Mouse (Mus musculus) hindbrain, embryonic 11.5 days (tissue): ENCODE measurements around the gene Pde6d. TPM values are rescaled to one million over a fixed set of nuclear protein-coding genes. Genes with fewer than 3 reads are reported as not detected.

Experiments used
- ATAC-seq: fragments of 200-750 bp; cut with Nextera tagmentation; 2 replicates; pipeline ENCODE4 v1.8.0; 2017; ENCODE audit warnings: mild to moderate bottlenecking, moderate TSS enrichment, moderate library complexity; ENCODE audit not compliant: low FRiP score
- DNase-seq: peaks from one replicate; pipeline ENCODE4 v3.0.0-alpha.2; 2015; ENCODE audit warnings: low spot score
- H3K27ac ChIP-seq: fragments of 300-500 bp; sonication (generic); 2 replicates; pipeline ENCODE4 v1.5.1; 2014; ENCODE audit warnings: mild to moderate bottlenecking, low read depth, low read length
- H3K27me3 ChIP-seq: fragments of 300-500 bp; sonication (generic); 2 replicates; pipeline ENCODE4 v1.6.1; 2014; ENCODE audit warnings: mild to moderate bottlenecking, low read length, moderate library complexity, mixed read lengths; ENCODE audit not compliant: control insufficient read depth, insufficient read depth
- H3K36me3 ChIP-seq: fragments of 300-500 bp; sonication (generic); 2 replicates; pipeline ENCODE4 v1.6.1; 2014; ENCODE audit warnings: mild to moderate bottlenecking, low read length, moderate library complexity, mixed read lengths; ENCODE audit not compliant: control insufficient read depth, insufficient read depth
- H3K4me1 ChIP-seq: fragments of 300-500 bp; sonication (generic); replicated peaks from 2 replicates; pipeline ENCODE4 v1.6.1; 2014; ENCODE audit warnings: low read length, mixed read lengths; ENCODE audit not compliant: control insufficient read depth, insufficient read depth
- H3K4me2 ChIP-seq: fragments of 300-500 bp; sonication (generic); replicated peaks from 2 replicates; pipeline ENCODE4 v1.6.1; 2014; ENCODE audit warnings: mild to moderate bottlenecking, low read depth, low read length
- H3K4me3 ChIP-seq: fragments of 300-500 bp; sonication (generic); 2 replicates; pipeline ENCODE4 v1.5.1; 2014; ENCODE audit warnings: low read depth, low read length
- H3K9ac ChIP-seq: fragments of 300-500 bp; sonication (generic); 2 replicates; pipeline ENCODE4 v1.6.1; 2014; ENCODE audit warnings: low read depth, low read length
- H3K9me3 ChIP-seq: fragments of 300-500 bp; sonication (generic); 2 replicates; pipeline ENCODE4 v1.6.1; 2016; ENCODE audit warnings: low read length; ENCODE audit not compliant: control insufficient read depth
- WGBS: fragments of 180-500 bp; shearing (Covaris S2); extraction: QIAGEN DNeasy Blood & Tissue Kit; methylation state at CpG from one replicate; pipeline ENCODE4 v1.1.7; 2014; 5-methylcytosine and 5-hydroxymethylcytosine counted together
- polyA plus RNA-seq: library from polyadenylated mRNA; unstranded; fragments of >200 nt; fragmentation: Nextera tagmentation; extraction: Ambion mirVana; gene quantifications from 2 replicates; pipeline ENCODE4 v1.2.1, GENCODE M21; 2014

Pde6d gene
- polyA plus RNA-seq, 1 experiment from 2014 or later, result 96.0 TPM

GRCm38 (mm10) chr1:86581692-86582450 lies 558 bp downstream of the Pde6d start:
- no peak overlapping the region for H3K27ac ChIP-seq
- no peaks in the 10 kb centered on the region for H3K27me3 ChIP-seq
- H3K36me3 ChIP-seq, result no peaks in the 10 kb centered on the region
- peak overlapping the region; percentile 72 for H3K4me2 ChIP-seq
- no peaks in the 10 kb centered on the region; the same call in 1 of the 2 replicates for H3K4me1 ChIP-seq
- ATAC-seq (peak; percentile 84), DNase-seq (peak; percentile 17)
- H3K4me3 ChIP-seq, result peak overlapping the region; percentile 70
- WGBS, result 2% methylated on average over 30 of the region's 38 CpGs
- H3K9ac ChIP-seq, result peak overlapping the region; percentile 67
- H3K9me3 ChIP-seq, result no peaks in the 10 kb centered on the region

DNA sequence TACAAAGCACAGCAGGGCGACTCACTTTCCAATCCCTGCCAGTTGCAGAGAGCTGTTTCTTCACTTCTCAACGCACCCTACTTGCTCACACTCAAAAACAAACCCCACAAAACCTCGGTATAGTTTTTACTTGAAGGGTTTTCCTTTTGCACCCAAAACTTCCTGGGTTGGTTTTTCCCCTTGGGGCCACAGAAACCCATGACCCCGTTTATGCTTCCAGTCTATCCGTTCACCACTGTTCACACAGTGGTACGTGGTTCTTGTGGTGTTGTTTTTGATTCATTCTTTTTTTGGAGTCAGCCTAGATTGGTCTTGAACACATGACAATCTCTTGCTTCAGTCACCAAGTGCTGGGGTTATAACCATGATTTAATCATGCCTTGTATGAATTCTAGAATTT lies 2.0 kb downstream of the Pde6d start:
- Histone ChIP-seq H3K9me3 (no peaks in the 10 kb centered on the region), H3K36me3 (no peaks in the 10 kb centered on the region), H3K4me1 (no peaks in the 10 kb centered on the region; the same call in 1 of the 2 replicates), H3K27me3 (no peaks in the 10 kb centered on the region), H3K9ac (no peak overlapping the region), H3K4me2 (no peak overlapping the region), H3K4me3 (no peak overlapping the region), H3K27ac (no peak overlapping the region)
- 72% methylated on average over 6 of the region's 6 CpGs for WGBS
- ATAC-seq (no peak), DNase-seq (no peak)

- no peak overlapping the region for H3K4me3 ChIP-seq
- H3K4me1 ChIP-seq, result no peaks in the 10 kb centered on the region
- no peaks in the 10 kb centered on the region for H3K9me3 ChIP-seq
- ATAC-seq (no peak), DNase-seq (no peak)
- no peaks in the 10 kb centered on the region for H3K27me3 ChIP-seq
- H3K36me3 ChIP-seq, result no peaks in the 10 kb centered on the region
- 92% methylated on average over 4 of the region's 4 CpGs for WGBS
- no peak overlapping the region for H3K4me2 ChIP-seq
- no peak overlapping the region for H3K27ac ChIP-seq
- no peak overlapping the region for H3K9ac ChIP-seq
Measured at GRCm38 (mm10) chr1:86571941-86572340, 10.5 kb downstream of the Pde6d start.

DNA sequence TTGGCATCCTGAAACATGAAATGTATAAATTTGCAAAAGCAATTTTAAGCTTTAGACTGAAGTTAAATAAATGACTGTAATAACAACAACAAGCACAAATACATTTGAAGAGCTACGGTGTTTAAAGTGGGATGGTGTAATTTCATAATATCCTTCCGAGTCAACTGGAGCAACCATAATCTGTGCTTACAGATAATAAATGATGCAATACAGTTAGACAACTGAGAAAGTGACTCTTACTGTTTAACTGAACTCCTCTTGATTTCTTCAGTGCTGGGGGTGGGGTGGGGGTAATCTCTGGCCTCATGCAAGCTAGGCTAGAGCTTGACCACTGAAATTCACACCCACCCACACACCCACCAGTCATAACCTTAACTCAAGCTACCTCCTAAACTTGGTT lies 11.0 kb downstream of the Pde6d start:
- H3K27ac ChIP-seq, result no peak overlapping the region
- H3K9ac ChIP-seq, result no peak overlapping the region
- no peaks in the 10 kb centered on the region for H3K9me3 ChIP-seq
- H3K4me3 ChIP-seq, result no peak overlapping the region
- no peaks in the 10 kb centered on the region for H3K4me1 ChIP-seq
- ATAC-seq, result no peak
- DNase-seq, result no peak
- no peaks in the 10 kb centered on the region for H3K36me3 ChIP-seq
- no peaks in the 10 kb centered on the region for H3K27me3 ChIP-seq
- no peak overlapping the region for H3K4me2 ChIP-seq
- 97% methylated on average over 2 of the region's 2 CpGs for WGBS

GRCm38 (mm10) chr1:86569292-86569860 lies 13.1 kb downstream of the Pde6d start:
- Histone ChIP-seq H3K27ac (no peak overlapping the region), H3K4me2 (no peak overlapping the region), H3K9me3 (no peaks in the 10 kb centered on the region), H3K4me1 (no peaks in the 10 kb centered on the region), H3K4me3 (no peak overlapping the region), H3K36me3 (no peaks in the 10 kb centered on the region), H3K27me3 (no peaks in the 10 kb centered on the region), H3K9ac (no peak overlapping the region)
- no peak for ATAC-seq
- WGBS, result 79% methylated on average over 2 of the region's 2 CpGs
- no peak for DNase-seq

DNA sequence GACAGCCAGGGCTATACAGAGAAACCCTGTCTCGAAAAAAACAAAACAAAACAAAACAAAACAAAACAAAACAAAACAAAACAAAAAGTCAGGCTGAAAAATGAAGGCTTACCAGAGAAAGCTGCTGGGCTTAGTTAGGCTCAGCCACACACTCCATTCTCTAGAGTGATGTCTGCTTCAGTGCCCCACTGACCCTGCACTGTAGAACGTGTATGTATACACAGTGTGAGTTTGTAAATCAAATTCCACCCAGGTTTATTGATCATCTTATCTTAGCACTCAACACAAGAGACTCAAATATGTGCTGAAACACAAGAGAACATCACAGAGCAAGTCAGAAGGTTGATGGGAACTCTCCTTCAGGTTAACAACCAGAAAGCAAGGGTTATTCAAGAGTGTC lies 14.0 kb downstream of the Pde6d start:
- DNase-seq, result no peak
- no peak for ATAC-seq
- Histone ChIP-seq H3K27ac (no peak overlapping the region), H3K36me3 (no peaks in the 10 kb centered on the region), H3K4me3 (no peak overlapping the region), H3K9me3 (no peaks in the 10 kb centered on the region), H3K4me2 (no peak overlapping the region), H3K4me1 (no peaks in the 10 kb centered on the region), H3K9ac (no peak overlapping the region), H3K27me3 (no peaks in the 10 kb centered on the region)
- 81% methylated on average over 2 of the region's 2 CpGs for WGBS

DNA sequence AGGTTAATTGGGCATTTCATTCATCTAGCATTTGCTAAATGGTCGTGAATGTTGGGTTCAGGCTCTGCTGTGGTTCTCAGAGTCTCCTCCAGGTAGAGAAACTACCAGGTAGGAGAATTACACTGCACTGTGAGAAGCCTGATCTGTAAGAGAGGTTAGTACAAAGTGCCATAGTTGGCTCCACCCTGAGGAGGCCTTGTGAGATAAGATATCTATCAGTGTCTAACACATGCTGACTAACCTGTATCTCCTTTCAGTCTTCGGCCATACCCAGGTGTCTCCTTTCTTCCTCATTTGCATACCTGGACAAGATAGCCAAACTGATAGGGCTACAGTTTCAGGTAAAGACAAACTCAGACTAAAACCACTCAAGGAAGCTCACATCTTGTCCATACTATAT lies 19.8 kb downstream of the Pde6d start:
- Histone ChIP-seq H3K4me1 (no peaks in the 10 kb centered on the region), H3K27me3 (no peaks in the 10 kb centered on the region), H3K4me2 (no peak overlapping the region), H3K9me3 (no peaks in the 10 kb centered on the region), H3K4me3 (no peak overlapping the region), H3K36me3 (no peaks in the 10 kb centered on the region), H3K27ac (no peak overlapping the region), H3K9ac (no peak overlapping the region)
- WGBS, result 86% methylated on average over 2 of the region's 2 CpGs
- DNase-seq (no peak), ATAC-seq (no peak)

- Histone ChIP-seq H3K27me3 (no peaks in the 10 kb centered on the region), H3K4me2 (no peak overlapping the region), H3K27ac (no peak overlapping the region), H3K4me1 (no peaks in the 10 kb centered on the region), H3K9me3 (no peaks in the 10 kb centered on the region), H3K36me3 (no peaks in the 10 kb centered on the region), H3K9ac (no peak overlapping the region), H3K4me3 (no peak overlapping the region)
- no peak for ATAC-seq
- no peak for DNase-seq
- WGBS, result 92% methylated on average over 3 of the region's 3 CpGs
Measured at GRCm38 (mm10) chr1:86559232-86559631, 23.2 kb downstream of the Pde6d start.

- H3K4me1 ChIP-seq, result no peaks in the 10 kb centered on the region
- 81% methylated on average over 7 of the region's 7 CpGs for WGBS
- H3K27me3 ChIP-seq, result no peaks in the 10 kb centered on the region
- no peaks in the 10 kb centered on the region for H3K9me3 ChIP-seq
- no peak overlapping the region for H3K4me2 ChIP-seq
- H3K4me3 ChIP-seq, result no peak overlapping the region
- H3K27ac ChIP-seq, result no peak overlapping the region
- DNase-seq, result no peak
- no peak overlapping the region for H3K9ac ChIP-seq
- H3K36me3 ChIP-seq, result no peaks in the 10 kb centered on the region
- no peak for ATAC-seq
Measured at GRCm38 (mm10) chr1:86557872-86558271, 24.6 kb downstream of the Pde6d start.
